Mouse (Mus musculus) R1 (cell line): ENCODE results near the gene Olfr103.

Source experiments
- DNase-seq: peaks from one replicate; pipeline ENCODE4 v3.0.0-alpha.2; 2018; ENCODE audit warnings: low read depth, low spot score

The Olfr103 gene

GRCm38 (mm10) chr17:37339598-37339997, at the start of gene Olfr103:
Olfr103 (minus strand) TSS chr17:37339698.
- no peak for DNase-seq

GRCm38 (mm10) chr17:37378733-37379132, 39.2 kb upstream of the Olfr103 start, which contains the start of gene Olfr105-ps:
Olfr105-ps (plus strand) TSS chr17:37379033.
- no peak for DNase-seq

- no peak for DNase-seq
These were observed 19.8 kb upstream of the Olfr103 start, which contains the start of gene Olfr104-ps for GRCm38 (mm10) chr17:37359282-37359681. Olfr104-ps (plus strand) TSS chr17:37359582.

DNA sequence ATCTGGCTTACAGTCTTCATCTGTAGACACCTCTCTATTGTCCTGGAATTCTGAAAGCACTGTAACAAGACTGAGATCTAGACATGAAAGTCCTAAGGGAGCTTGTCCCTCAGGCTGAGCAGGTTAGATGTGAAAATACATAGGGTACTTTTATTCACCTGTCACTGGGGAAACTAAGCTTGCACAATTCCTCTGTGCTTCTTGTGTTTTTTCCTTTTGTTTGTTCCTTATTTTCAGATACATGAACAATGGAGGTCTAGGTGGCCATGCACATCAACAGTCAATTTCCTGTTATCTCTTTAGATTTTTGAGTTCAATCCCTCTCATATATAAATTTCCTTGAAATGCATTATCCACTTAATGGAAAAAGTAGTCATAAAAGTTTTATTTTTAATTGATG, 22.5 kb downstream of the Olfr103 start, which contains the start of gene Olfr102:
Gene Olfr102, minus strand, starts transcription at position 101 of the 400 bp plus-strand sequence.
- DNase-seq = no peak

DNA sequence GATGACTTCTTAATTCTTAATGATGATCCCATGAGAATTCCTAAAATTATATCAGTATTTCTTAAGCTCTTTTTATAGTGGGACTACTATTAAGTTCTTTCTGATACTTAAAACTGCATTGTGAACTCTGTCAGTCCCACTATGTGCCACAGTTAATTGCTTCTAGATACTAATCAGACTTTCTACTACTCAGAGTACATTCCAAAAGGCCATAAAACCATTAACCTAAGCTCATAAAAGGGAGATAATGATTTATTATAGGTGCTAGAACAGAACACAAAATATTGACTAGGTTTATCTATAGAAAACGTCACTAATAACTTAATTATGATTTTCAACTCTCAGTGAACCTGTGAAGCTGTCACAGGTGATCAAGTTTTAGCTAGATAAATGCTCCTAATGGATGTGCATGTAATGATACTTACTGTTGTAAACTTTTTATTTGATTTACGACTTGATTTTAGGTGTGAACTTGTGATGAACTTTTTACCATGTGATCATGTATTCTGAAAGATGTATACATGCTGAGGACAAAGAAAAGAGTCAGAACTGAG, 29.3 kb downstream of the Olfr103 start:
- DNase-seq = no peak

- DNase-seq = peak; percentile 48
These were observed 31.0 kb downstream of the Olfr103 start for GRCm38 (mm10) chr17:37308483-37308882.

DNA sequence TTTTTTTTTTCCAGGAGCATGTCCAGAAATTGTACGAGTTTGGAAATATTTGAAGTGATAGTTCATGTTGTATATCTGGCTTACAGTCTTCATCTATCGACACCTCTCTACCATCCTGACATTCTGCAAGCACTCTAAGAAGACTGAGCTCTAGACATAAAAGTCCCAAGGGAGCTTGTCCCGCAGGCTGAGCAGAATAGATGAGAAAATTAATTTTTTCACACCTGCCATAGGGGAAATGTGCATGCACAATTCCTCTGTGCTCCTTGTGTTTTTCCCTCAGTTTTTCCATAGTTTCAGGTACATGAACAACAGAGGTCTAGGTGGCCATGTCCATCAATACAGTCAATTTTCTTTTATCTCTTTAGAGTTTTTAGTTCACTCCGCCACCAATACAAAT, 35.3 kb downstream of the Olfr103 start, which contains the start of gene Olfr101:
Gene Olfr101, minus strand, starts transcription at position 101 of the 400 bp plus-strand sequence.
- DNase-seq = no peak
